In genomic region chr4:80003636-80004365, GRCm38 (mm10) we compare ENCODE assay signal across 9 mouse cellular contexts.
DNase-seq lines count a peak whose midpoint lies in the region; ATAC-seq lines count a peak whose summit lies in the region.
"Had no signal": no experiment of that assay in that cellular context is flagged by ENCODE, and none has a peak within 500 bp of the region (broad histone marks: within the 10 kb centered on the region; RNA-seq: fewer than 3 reads in every experiment).

No protein-coding gene starts in this region.

- H3K4me3 ChIP-seq in lung, embryonic 16.5 days (ENCODE audit: low read length) = no peak overlapping the region
- no peak overlapping the region for H3K4me3 ChIP-seq in forebrain, embryonic 13.5 days
- no peak overlapping the region for H3K4me3 ChIP-seq in limb, embryonic 13.5 days
- H3K4me3 ChIP-seq in stomach, embryonic 14.5 days (ENCODE audit: low read depth, low read length) = no peak overlapping the region
- H3K4me3 ChIP-seq: heart, embryonic 10.5 days had no signal

- H3K36me3 ChIP-seq in lung, embryonic 16.5 days (ENCODE audit: control insufficient read depth, insufficient read depth, low read length) = no peaks in the 10 kb centered on the region
- H3K36me3 ChIP-seq in forebrain, embryonic 13.5 days (ENCODE audit: poor library complexity, severe bottlenecking) = no peaks in the 10 kb centered on the region
- H3K36me3 ChIP-seq in limb, embryonic 13.5 days = no peaks in the 10 kb centered on the region
- no peaks in the 10 kb centered on the region for H3K36me3 ChIP-seq in stomach, embryonic 14.5 days (ENCODE audit: control insufficient read depth, insufficient read depth, low read length)
- H3K36me3 ChIP-seq: heart, embryonic 10.5 days had no signal

- no peak overlapping the region for H3K4me2 ChIP-seq in lung, embryonic 16.5 days (ENCODE audit: low read depth, low read length)
- no peak overlapping the region for H3K4me2 ChIP-seq in forebrain, embryonic 13.5 days
- no peak overlapping the region for H3K4me2 ChIP-seq in limb, embryonic 13.5 days (replicated peaks)
- H3K4me2 ChIP-seq in stomach, embryonic 14.5 days (replicated peaks; ENCODE audit: low read depth, low read length) = no peak overlapping the region

- no peak overlapping the region for H3K27ac ChIP-seq in lung, embryonic 16.5 days (ENCODE audit: low read length)
- no peak overlapping the region for H3K27ac ChIP-seq in forebrain, embryonic 13.5 days
- H3K27ac ChIP-seq in limb, embryonic 13.5 days = no peak overlapping the region
- no peak overlapping the region for H3K27ac ChIP-seq in stomach, embryonic 14.5 days (ENCODE audit: low read length)
- H3K27ac ChIP-seq: heart, embryonic 10.5 days had no signal

- 84% methylated on average over 13 of the region's 13 CpGs for WGBS in lung, embryonic 16.5 days
- 88% methylated on average over 13 of the region's 13 CpGs for WGBS in forebrain, embryonic 13.5 days
- WGBS in limb, embryonic 13.5 days = 82% methylated on average over 13 of the region's 13 CpGs
- 84% methylated on average over 13 of the region's 13 CpGs for WGBS in stomach, embryonic 14.5 days

- no peaks in the 10 kb centered on the region for H3K27me3 ChIP-seq in lung, embryonic 16.5 days (ENCODE audit: control insufficient read depth, insufficient read depth, low read depth, low read length)
- no peaks in the 10 kb centered on the region for H3K27me3 ChIP-seq in forebrain, embryonic 13.5 days
- no peaks in the 10 kb centered on the region for H3K27me3 ChIP-seq in limb, embryonic 13.5 days
- no peaks in the 10 kb centered on the region for H3K27me3 ChIP-seq in stomach, embryonic 14.5 days (ENCODE audit: control insufficient read depth, insufficient read depth, low read length)

- H3K9ac ChIP-seq in lung, embryonic 16.5 days (ENCODE audit: low read length) = no peak overlapping the region
- H3K9ac ChIP-seq in forebrain, embryonic 13.5 days = no peak overlapping the region
- H3K9ac ChIP-seq in limb, embryonic 13.5 days = no peak overlapping the region
- no peak overlapping the region for H3K9ac ChIP-seq in stomach, embryonic 14.5 days (replicated peaks; ENCODE audit: low read depth, low read length)

- no peak for DNase-seq in lung, adult 18-20 months
- DNase-seq in urinary bladder, adult 2 months (ENCODE audit: low spot score) = no peak
- no peak for DNase-seq in thymus, postnatal 14 days
- DNase-seq in cerebellum, adult 8-10 months = no peak

- ATAC-seq in lung, embryonic 16.5 days (ENCODE audit: low read depth) = peak; percentile 92
- ATAC-seq in forebrain, embryonic 13.5 days = peak; percentile 93
- ATAC-seq in limb, embryonic 13.5 days (ENCODE audit: low FRiP score, low read depth) = peak; percentile 94
- ATAC-seq in stomach, embryonic 14.5 days (ENCODE audit: insufficient number of reproducible peaks, insufficient read depth, low FRiP score, low read depth) = peak; percentile 93

- H3K9me3 ChIP-seq in lung, embryonic 16.5 days (ENCODE audit: control insufficient read depth, low read length) = no peaks in the 10 kb centered on the region
- no peaks in the 10 kb centered on the region for H3K9me3 ChIP-seq in forebrain, embryonic 13.5 days (replicated peaks)
- H3K9me3 ChIP-seq in limb, embryonic 13.5 days = no peaks in the 10 kb centered on the region
- H3K9me3 ChIP-seq in stomach, embryonic 14.5 days (ENCODE audit: control insufficient read depth, low read depth, low read length) = no peaks in the 10 kb centered on the region
- H3K9me3 ChIP-seq: heart, embryonic 10.5 days had no signal

- H3K4me1 ChIP-seq in lung, embryonic 16.5 days (replicated peaks; ENCODE audit: control insufficient read depth, insufficient read depth, low read length) = no peaks in the 10 kb centered on the region
- no peaks in the 10 kb centered on the region for H3K4me1 ChIP-seq in forebrain, embryonic 13.5 days
- H3K4me1 ChIP-seq in limb, embryonic 13.5 days = no peaks in the 10 kb centered on the region
- H3K4me1 ChIP-seq in stomach, embryonic 14.5 days (ENCODE audit: control insufficient read depth, insufficient read depth, low read length) = no peaks in the 10 kb centered on the region
- H3K4me1 ChIP-seq: heart, embryonic 10.5 days had no signal
